Mouse (Mus musculus) NIH3T3 (cell line): ENCODE measurements at regions not wholly inside any gene's neighbourhood (a gene's known extent, or its start where the extent isn't known, plus 50 kb on each side); places are given as distances from the start of the nearest gene placed in this dataset.

Source experiments
- DNase-seq: peaks from one replicate; pipeline ENCODE4 v3.0.0-alpha.2; 2012; ENCODE audit warnings: low read depth

DNA sequence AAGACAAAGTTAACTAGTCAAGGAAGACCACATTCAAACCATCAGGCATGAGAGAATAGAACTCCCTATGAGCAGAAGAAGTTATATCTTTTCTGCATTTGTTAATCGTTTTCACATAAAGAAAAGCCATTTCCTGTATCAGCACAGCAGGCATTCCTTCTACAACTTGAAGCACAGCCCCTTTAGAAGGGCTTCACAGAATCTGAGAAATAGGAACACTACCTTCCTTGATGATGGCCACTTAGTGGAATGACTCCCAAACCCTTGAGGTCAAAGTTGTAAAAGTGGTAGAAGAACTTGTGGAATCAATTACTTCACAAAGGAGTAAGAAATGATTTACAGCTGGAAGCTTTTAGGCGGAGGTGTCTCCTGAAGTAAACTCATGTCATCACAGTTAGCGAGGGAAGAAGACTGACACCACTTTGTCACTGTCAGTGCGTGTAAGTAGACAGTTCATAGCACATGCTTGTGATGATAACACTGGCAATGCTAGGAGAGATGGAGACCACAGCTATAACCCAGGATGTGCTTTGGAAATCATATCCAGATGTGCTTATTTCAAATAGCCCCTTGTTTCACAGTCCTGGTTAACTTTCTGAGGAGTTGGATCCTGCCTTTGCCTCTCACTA, 580.3 kb downstream of the Kctd12 start:
- DNase-seq: no peak

DNA sequence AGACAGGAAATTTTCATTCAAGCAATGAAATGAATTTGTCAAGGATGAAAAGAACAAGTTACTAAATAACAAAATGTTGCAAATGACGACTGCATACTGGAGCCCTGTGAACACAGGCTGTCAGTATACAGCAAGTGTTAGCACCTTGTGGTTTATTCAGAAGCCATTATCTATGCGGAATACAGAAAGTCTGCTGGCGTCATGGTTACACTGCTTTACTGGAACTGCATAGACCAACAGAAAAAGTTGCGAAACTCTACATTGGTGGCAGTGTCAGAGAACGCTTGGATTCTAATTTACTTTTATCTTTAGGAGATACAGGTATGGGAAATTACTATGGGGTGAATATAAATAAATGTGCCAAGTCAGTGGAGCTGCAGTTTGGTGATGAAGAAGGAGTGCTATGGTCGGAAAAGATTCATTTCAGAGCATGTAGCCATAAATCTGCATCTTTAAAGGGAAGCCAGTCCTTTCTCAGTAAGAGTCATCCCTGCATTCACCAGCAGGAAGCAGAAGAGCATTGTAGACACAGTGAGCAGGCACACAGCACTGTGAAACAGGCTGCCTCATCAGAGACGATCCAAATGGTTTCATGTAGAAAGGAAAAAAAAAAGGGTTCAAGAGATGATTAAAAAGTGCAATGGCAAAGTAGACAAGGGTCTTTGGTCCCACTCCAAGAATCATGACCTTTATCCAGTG, 586.3 kb downstream of the Kctd12 start:
- no peak for DNase-seq

GRCm38 (mm10) chr14:102392351-102392750, 590.1 kb downstream of the Kctd12 start:
- no peak for DNase-seq

- no peak for DNase-seq
Observed at GRCm38 (mm10) chr14:102372994-102373567, 609.4 kb downstream of the Kctd12 start.

GRCm38 (mm10) chr14:102361589-102361988, 620.8 kb downstream of the Kctd12 start:
- DNase-seq: no peak

GRCm38 (mm10) chr14:102329409-102329808, 599.7 kb downstream of the Lmo7 start:
- DNase-seq: no peak

- DNase-seq: no peak
Observed at GRCm38 (mm10) chr14:102306332-102306731, 576.6 kb downstream of the Lmo7 start.

- no peak for DNase-seq
Observed at GRCm38 (mm10) chr14:102302826-102303225, 573.1 kb downstream of the Lmo7 start.

DNA sequence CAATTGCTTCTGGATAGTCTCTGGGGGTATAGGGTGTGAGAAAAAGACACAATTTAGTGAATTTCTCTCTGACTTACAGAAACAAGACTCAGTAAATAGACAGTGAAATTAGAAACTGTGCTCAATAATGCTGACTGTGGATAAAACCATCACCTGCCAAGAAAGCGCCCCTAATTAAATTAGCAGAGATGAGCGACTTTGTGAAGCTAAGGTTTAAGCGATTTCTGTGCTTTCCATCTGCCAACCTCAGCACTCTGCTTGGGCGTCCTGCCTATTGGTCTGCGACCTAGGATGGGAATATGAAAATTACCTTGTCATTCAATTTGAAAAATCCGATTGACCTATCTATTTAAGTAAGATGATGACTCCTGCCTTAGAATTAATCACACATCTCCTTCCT, 570.5 kb downstream of the Lmo7 start:
- no peak for DNase-seq

- no peak for DNase-seq
Observed at GRCm38 (mm10) chr14:102291361-102291760, 561.6 kb downstream of the Lmo7 start.

GRCm38 (mm10) chr14:102250076-102250475, 520.3 kb downstream of the Lmo7 start:
- DNase-seq: no peak

DNA sequence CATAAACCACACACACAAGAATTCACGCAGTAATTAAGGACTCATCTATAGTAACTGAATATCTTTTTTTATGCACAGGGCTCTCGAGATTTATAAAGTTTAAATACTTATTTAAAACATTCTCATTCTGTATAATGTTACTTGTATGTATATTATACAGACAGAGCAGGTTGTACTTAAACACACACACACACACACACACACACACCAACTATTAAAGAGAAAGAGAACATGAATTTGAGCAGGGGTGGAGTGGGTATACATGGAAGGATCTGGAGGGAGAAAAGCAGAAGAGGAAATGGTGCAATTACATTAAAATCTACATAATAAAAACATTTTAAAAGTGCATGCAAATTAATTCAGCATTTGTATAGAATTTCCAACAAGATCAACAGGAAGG, 518.8 kb downstream of the Lmo7 start:
- no peak for DNase-seq

- no peak for DNase-seq
Observed at GRCm38 (mm10) chr14:102248023-102248422, 518.3 kb downstream of the Lmo7 start.

- no peak for DNase-seq
Observed at GRCm38 (mm10) chr14:102243806-102244536, 514.2 kb downstream of the Lmo7 start.

- DNase-seq: no peak
Observed at GRCm38 (mm10) chr14:102216581-102217368, 487.0 kb downstream of the Lmo7 start.

DNA sequence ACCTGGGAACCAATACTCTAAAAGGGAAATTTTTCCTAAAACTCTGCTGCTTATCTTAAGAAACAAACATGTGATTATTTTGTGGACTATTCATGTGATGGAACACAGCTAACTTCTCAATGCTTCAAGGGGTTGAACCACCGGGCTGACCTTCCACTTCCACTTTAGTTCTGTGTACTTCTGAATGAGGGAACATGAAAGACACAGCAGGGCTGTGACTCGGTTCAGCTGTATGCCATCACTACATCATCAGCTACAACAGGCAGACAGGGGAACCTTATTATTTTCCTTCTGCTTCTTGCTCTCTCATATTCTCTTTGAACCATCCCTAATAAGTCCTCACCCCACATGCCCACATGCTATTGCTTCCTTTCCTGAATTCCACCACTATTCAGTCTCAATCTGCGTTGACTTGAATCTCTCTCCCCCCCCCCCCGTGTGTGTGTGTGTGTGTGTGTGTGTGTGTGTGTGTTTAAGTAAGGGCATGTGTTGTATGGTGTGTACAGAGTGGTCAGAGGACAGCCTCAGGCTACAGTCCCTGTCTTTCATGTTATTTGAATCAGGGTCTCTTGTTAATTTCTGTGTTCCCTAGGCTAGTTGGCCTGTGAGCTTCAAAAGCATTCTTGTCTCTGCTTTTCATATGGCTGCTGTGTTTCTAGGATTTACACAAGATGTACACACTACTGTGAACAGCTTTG, 485.7 kb downstream of the Lmo7 start:
- no peak for DNase-seq

DNA sequence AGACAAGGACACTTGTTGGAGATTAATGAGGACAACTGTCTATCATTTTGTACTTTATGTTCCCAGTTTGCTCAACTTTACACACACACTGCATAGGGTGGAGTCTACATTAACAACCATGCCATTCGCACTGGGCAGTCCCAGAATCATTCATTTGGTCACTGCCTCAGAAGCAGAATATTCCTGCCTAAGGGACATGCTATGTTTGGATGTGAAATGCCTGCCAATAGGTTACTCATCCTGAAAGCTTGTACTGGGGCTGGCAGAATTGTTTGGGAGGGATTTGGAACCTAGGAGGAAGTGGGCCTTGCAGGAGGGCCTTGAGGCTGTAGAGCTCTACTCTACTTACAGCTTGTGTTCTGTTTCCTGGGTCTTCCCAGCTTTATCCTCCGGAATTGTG, 482.3 kb downstream of the Lmo7 start:
- no peak for DNase-seq

- DNase-seq: no peak
Observed at GRCm38 (mm10) chr14:102204881-102205671, 475.3 kb downstream of the Lmo7 start.

DNA sequence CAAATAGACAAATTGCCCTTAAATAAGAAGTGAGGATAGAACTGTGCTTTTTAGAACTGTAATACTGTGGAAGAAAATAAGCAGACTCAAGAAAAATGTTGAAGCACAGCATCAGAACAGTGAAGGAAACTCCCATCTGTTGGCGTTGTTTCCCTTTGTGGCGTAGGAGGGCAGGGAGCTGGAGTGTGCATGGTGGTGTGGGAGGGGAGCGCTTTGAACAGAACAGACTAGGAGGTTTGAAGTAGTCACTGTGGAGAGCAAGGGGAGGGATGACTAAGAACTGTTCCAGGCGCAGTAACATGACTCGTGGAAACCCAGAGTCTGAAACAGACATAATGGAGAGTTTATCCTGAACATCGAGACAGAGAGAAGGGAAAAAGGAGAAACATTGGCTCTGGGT, 469.7 kb downstream of the Lmo7 start:
- DNase-seq: no peak

DNA sequence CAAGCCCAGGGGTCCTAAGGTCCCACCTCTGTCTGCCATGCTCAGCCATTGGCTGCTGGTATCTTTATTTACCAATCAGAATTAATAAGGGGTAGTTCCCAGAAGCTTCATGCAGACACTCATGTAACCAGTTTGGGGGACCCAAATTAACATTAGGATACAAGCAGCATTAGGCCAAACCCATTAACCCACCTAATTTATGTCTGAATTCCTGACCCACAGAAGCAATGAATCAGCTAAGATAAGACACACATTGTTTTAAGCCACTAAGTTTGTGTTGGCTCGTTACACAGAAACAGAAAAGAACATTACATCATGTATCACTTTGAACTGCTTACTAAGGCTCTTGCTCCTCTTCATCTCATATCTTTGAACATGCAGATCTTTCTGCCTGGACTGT, 461.0 kb downstream of the Lmo7 start:
- DNase-seq: no peak

GRCm38 (mm10) chr14:102181269-102181668, 451.5 kb downstream of the Lmo7 start:
- DNase-seq: peak; percentile 1
